Mouse (Mus musculus) neutrophil, adult 5-6 weeks (primary cell): ENCODE measurements around the gene Scyl1. TPM values are rescaled to one million over a fixed set of nuclear protein-coding genes. Genes with fewer than 3 reads are reported as not detected.

Experiments used
- total RNA-seq: library from RNA; stranded (forward); fragments of 200-1000 nt; gene quantifications from 2 replicates; pipeline ENCODE4 v1.2.3, GENCODE M21; 2017

Gene Scyl1
- total RNA-seq, 1 experiment from 2014 or later = 44.0 TPM

Other genes starting within 250 kb of the Scyl1 start
- gene Ovol1, start 210.8 kb downstream of the Scyl1 start, total RNA-seq = 0.23 and 0.25 TPM in 2 replicates
- gene Ap5b1, start 203.4 kb downstream of the Scyl1 start, total RNA-seq = 14.6 and 18.0 TPM in 2 replicates
- gene Rnaseh2c, start 169.5 kb downstream of the Scyl1 start, total RNA-seq = 50.5 and 64.0 TPM in 2 replicates
- gene Kat5, start 161.2 kb downstream of the Scyl1 start, total RNA-seq = 77.8 and 89.0 TPM in 2 replicates
- 143 and 145 TPM in 2 replicates for gene Rela, start 133.9 kb downstream of the Scyl1 start, total RNA-seq
- gene Sipa1, start 107.7 kb downstream of the Scyl1 start, total RNA-seq = 199 and 249 TPM in 2 replicates
- 64.1 and 65.3 TPM in 2 replicates for gene Map3k11, start 82.7 kb downstream of the Scyl1 start, total RNA-seq
- gene Pcnx3, start 82.5 kb downstream of the Scyl1 start, total RNA-seq = 58.3 and 60.2 TPM in 2 replicates
- 1.7 and 2.3 TPM in 2 replicates for gene Kcnk7, start 67.1 kb downstream of the Scyl1 start, total RNA-seq
- gene Ehbp1l1, start 45.1 kb downstream of the Scyl1 start, total RNA-seq = 88.8 and 91.8 TPM in 2 replicates
- 21.1 and 24.4 TPM in 2 replicates for gene Fam89b, start 41.8 kb downstream of the Scyl1 start, total RNA-seq
- 0.35 TPM in 1 of 2 replicates, not detected in the other for gene Ltbp3, start 30.5 kb downstream of the Scyl1 start, total RNA-seq
- gene Frmd8, start 103.9 kb upstream of the Scyl1 start, total RNA-seq = 32.9 and 38.6 TPM in 2 replicates
- gene Slc25a45, start 106.4 kb upstream of the Scyl1 start, total RNA-seq = 56.6 and 64.7 TPM in 2 replicates
- gene Tigd3, start 122.7 kb upstream of the Scyl1 start, total RNA-seq = 1.4 and 1.5 TPM in 2 replicates
- 80.0 and 104 TPM in 2 replicates for gene Dpf2, start 141.6 kb upstream of the Scyl1 start, total RNA-seq
- gene Cdc42ep2, start 153.4 kb upstream of the Scyl1 start, total RNA-seq = 3.8 and 4.8 TPM in 2 replicates
- gene Pola2, start 192.8 kb upstream of the Scyl1 start, total RNA-seq = 32.8 and 36.8 TPM in 2 replicates
- 0.47 and 1.1 TPM in 2 replicates for gene Slc22a20, start 214.7 kb upstream of the Scyl1 start, total RNA-seq
- gene Capn1, start 244.5 kb upstream of the Scyl1 start, total RNA-seq = 142 and 147 TPM in 2 replicates